Mouse (Mus musculus): ENCODE results near the gene Smarca4. TPM values are rescaled to one million over a fixed set of nuclear protein-coding genes. Genes with fewer than 3 reads are reported as not detected.
A peak's percentile ranks its signal among the peaks of the same experiment; 100 is the strongest.

The Smarca4 gene
- polyA plus RNA-seq, 1 experiment from 2014 or later: 136 TPM

DNA sequence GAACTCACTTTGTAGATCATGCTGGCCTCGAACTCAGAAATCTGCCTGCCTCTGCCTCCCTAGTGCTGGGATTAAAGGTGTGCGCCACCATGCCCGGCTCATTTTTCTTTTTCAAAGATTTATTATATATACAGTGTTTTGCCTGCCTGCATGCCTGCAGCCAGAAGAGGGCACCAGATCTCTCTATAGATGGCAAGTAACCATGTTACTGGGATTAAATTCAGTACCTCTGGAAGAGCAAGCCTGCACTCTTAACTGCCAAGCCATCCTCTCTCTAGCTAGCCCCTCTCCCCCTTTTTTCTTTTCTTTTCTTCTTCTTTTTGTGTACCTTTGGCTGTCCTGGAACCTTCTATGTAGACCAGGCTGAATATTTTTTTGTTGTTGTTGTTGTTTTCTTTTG is 14.7 kb downstream of the Smarca4 start:
- H3K27ac ChIP-seq (ENCODE audit: low read depth, low read length): no peak overlapping the region
- peaks cover 3% of the 10 kb centered on the region; the same call in 1 of the 2 replicates for H3K36me3 ChIP-seq (ENCODE audit: control insufficient read depth, insufficient read depth, low read length)
- DNase-seq (ENCODE audit: low spot score, missing footprints): peak; percentile 88
- no peaks in the 10 kb centered on the region for H3K9me3 ChIP-seq (ENCODE audit: control insufficient read depth, low read length)
- 89% methylated on average over 3 of the region's 3 CpGs for WGBS
- no peak overlapping the region for H3K9ac ChIP-seq (ENCODE audit: low read length)
- H3K4me3 ChIP-seq (ENCODE audit: low read depth, low read length): no peak overlapping the region
- ATAC-seq (ENCODE audit: low FRiP score): no peak
- H3K4me1 ChIP-seq (ENCODE audit: control insufficient read depth, insufficient read depth, low read length): no peaks in the 10 kb centered on the region
- H3K4me2 ChIP-seq: no peak overlapping the region
- H3K27me3 ChIP-seq (ENCODE audit: control insufficient read depth, insufficient read depth, low read length): no peaks in the 10 kb centered on the region

DNA sequence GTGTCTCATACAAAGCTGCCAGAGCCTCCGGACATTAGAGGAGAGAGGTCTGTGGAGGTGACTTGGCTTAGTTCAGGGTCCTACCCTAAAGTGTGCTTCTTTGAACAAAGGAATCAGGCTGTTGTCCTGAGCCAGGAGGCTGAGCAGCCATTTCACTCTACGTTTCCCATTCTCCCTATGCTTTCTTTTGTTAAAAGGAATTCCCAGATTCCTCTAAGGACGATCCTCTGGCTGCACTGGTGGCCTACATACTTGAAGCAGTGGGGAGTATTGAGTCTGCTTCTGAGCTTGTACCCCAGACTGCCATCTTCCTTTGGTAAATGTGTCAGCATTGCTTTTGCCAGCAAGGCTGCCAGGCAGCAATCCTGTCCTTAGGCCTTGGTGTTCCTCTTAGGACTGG is 17.1 kb downstream of the Smarca4 start:
- WGBS: 75% methylated on average over 3 of the region's 3 CpGs
- H3K36me3 ChIP-seq (ENCODE audit: control insufficient read depth, insufficient read depth, low read length): peaks cover 17% of the 10 kb centered on the region
- no peak overlapping the region for H3K27ac ChIP-seq (ENCODE audit: low read depth, low read length)

DNA sequence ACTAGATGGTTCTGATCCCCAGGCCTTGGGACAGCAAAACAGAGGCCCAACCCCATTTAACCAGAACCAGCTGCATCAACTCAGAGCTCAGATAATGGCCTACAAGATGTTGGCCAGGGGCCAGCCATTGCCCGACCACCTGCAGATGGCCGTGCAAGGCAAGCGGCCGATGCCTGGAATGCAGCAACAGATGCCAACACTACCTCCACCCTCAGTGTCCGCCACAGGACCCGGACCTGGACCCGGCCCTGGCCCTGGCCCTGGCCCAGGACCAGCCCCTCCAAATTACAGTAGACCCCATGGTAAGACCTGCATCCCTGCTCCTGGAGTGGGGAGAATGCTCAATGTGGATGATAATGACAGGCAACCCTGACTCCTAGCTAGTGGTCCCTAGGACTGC is 19.7 kb downstream of the Smarca4 start:
- Histone ChIP-seq H3K4me3 (ENCODE audit: low read depth, low read length) (no peak overlapping the region), H3K27me3 (ENCODE audit: control insufficient read depth, insufficient read depth, low read length) (no peaks in the 10 kb centered on the region), H3K4me2 (no peak overlapping the region), H3K9me3 (ENCODE audit: control insufficient read depth, low read length) (no peaks in the 10 kb centered on the region), H3K27ac (ENCODE audit: low read depth, low read length) (no peak overlapping the region), H3K9ac (ENCODE audit: low read length) (no peak overlapping the region), H3K4me1 (ENCODE audit: control insufficient read depth, insufficient read depth, low read length) (no peaks in the 10 kb centered on the region), H3K36me3 (ENCODE audit: control insufficient read depth, insufficient read depth, low read length) (peaks cover 35% of the 10 kb centered on the region)
- DNase-seq (ENCODE audit: low spot score, missing footprints): no peak
- 91% methylated on average over 7 of the region's 7 CpGs for WGBS
- no peak for ATAC-seq (ENCODE audit: low FRiP score)

More for the DNA sequence above, 17.1 kb downstream of the Smarca4 start:
- DNase-seq (ENCODE audit: low spot score, missing footprints) (no peak), ATAC-seq (ENCODE audit: low FRiP score) (no peak)
- Histone ChIP-seq H3K9ac (ENCODE audit: low read length) (no peak overlapping the region), H3K4me1 (ENCODE audit: control insufficient read depth, insufficient read depth, low read length) (no peaks in the 10 kb centered on the region), H3K9me3 (ENCODE audit: control insufficient read depth, low read length) (no peaks in the 10 kb centered on the region), H3K4me2 (no peak overlapping the region), H3K4me3 (ENCODE audit: low read depth, low read length) (no peak overlapping the region), H3K27me3 (ENCODE audit: control insufficient read depth, insufficient read depth, low read length) (no peaks in the 10 kb centered on the region)

DNA sequence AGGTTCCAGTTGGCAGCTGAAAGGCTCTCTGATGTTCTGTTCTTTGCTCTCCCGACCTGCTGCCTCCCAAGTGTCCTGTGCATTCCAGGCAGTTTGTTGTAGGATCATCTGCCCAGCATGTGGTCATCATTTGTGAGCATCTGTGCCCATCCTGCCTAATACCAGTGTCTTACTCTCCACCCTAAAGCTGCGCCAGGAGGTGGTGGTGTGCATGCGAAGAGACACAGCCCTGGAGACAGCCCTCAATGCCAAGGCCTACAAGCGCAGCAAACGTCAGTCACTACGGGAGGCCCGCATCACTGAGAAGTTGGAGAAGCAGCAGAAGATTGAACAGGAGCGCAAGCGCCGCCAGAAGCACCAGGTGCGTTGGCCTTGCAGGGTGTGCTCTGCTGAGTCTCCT is 23.1 kb downstream of the Smarca4 start:
- Histone ChIP-seq H3K4me3 (ENCODE audit: low read depth, low read length) (no peak overlapping the region), H3K4me2 (no peak overlapping the region), H3K36me3 (ENCODE audit: control insufficient read depth, insufficient read depth, low read length) (peaks cover 60% of the 10 kb centered on the region), H3K27me3 (ENCODE audit: control insufficient read depth, insufficient read depth, low read length) (no peaks in the 10 kb centered on the region), H3K4me1 (ENCODE audit: control insufficient read depth, insufficient read depth, low read length) (no peaks in the 10 kb centered on the region), H3K27ac (ENCODE audit: low read depth, low read length) (no peak overlapping the region), H3K9me3 (ENCODE audit: control insufficient read depth, low read length) (no peaks in the 10 kb centered on the region), H3K9ac (ENCODE audit: low read length) (no peak overlapping the region)
- no peak for DNase-seq (ENCODE audit: low spot score, missing footprints)
- 93% methylated on average over 11 of the region's 11 CpGs for WGBS
- no peak for ATAC-seq (ENCODE audit: low FRiP score)

DNA sequence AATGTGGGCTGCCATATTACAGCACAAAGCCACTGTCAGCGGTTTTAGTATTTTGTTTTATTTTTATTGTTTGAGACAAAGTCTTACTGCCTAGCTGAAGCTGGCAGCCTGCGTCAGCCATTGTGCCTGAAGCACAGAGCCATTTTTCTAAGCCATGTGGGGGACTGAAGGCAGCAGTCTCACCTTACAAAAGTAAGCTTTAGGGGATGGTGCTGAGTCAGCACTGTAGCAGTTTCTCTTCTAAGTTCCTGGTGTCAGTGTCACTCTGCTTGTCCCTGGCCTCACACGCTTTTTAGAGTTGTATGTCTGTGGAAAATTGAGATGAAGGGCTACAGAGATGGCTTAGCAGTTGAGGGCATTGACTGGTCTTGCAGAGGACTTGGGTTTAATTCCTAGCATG is 30.4 kb downstream of the Smarca4 start:
- H3K27me3 ChIP-seq (ENCODE audit: control insufficient read depth, insufficient read depth, low read length): no peaks in the 10 kb centered on the region
- no peaks in the 10 kb centered on the region for H3K4me1 ChIP-seq (ENCODE audit: control insufficient read depth, insufficient read depth, low read length)
- ATAC-seq (ENCODE audit: low FRiP score) (no peak), DNase-seq (ENCODE audit: low spot score, missing footprints) (no peak)
- H3K4me3 ChIP-seq (ENCODE audit: low read depth, low read length): no peak overlapping the region
- H3K9ac ChIP-seq (ENCODE audit: low read length): no peak overlapping the region
- H3K9me3 ChIP-seq (ENCODE audit: control insufficient read depth, low read length): no peaks in the 10 kb centered on the region
- WGBS: 94% methylated on average over 3 of the region's 3 CpGs
- H3K4me2 ChIP-seq: no peak overlapping the region
- H3K36me3 ChIP-seq (ENCODE audit: control insufficient read depth, insufficient read depth, low read length): peaks cover 61% of the 10 kb centered on the region
- no peak overlapping the region for H3K27ac ChIP-seq (ENCODE audit: low read depth, low read length)

DNA sequence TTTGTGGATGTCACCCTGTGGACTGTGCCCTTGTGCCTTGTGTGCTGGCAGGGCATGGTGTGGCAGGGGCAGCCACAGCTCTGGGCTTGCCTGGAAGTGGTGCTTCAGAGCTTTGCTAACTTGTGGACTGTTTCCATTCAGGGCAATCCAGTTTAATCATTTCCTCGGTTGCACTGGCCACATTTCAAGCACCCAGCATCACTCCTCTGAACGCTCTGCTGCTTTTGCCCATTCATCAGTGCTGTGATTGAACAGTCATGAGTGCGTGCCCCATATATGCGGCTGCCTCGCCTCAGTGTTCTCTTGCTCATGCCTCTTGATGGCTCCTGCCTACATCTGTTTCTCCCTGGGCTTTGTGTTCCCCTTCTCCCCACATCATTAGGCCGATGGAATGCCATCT is 31.8 kb downstream of the Smarca4 start:
- Histone ChIP-seq H3K4me1 (ENCODE audit: control insufficient read depth, insufficient read depth, low read length) (no peaks in the 10 kb centered on the region), H3K9ac (ENCODE audit: low read length) (no peak overlapping the region), H3K4me3 (ENCODE audit: low read depth, low read length) (no peak overlapping the region), H3K27me3 (ENCODE audit: control insufficient read depth, insufficient read depth, low read length) (no peaks in the 10 kb centered on the region), H3K27ac (ENCODE audit: low read depth, low read length) (no peak overlapping the region), H3K36me3 (ENCODE audit: control insufficient read depth, insufficient read depth, low read length) (peaks cover 49% of the 10 kb centered on the region), H3K4me2 (no peak overlapping the region), H3K9me3 (ENCODE audit: control insufficient read depth, low read length) (no peaks in the 10 kb centered on the region)
- 86% methylated on average over 6 of the region's 6 CpGs for WGBS
- DNase-seq (ENCODE audit: low spot score, missing footprints) (no peak), ATAC-seq (ENCODE audit: low FRiP score) (no peak)

DNA sequence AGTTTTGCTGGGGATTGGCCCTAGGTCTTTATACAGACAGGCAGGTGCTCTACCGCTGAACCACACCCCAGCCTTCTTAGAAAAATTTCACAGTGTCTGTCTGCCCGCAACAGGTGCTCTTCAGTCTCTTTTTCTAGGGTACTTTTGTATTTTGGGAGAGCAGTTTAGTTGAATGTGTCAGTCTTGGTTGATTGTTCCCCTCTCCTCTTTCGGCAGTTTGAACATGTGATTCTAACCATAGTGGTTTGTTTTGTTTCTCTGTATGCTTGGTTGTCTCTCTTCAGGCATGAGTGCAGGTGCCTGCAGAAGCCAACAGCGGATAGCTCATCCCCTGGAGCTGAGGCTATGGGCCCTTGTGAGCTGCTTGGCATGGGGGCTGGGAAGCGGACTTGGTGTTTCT is 36.3 kb downstream of the Smarca4 start:
- Histone ChIP-seq H3K4me3 (ENCODE audit: low read depth, low read length) (no peak overlapping the region), H3K4me1 (ENCODE audit: control insufficient read depth, insufficient read depth, low read length) (no peaks in the 10 kb centered on the region), H3K27ac (ENCODE audit: low read depth, low read length) (no peak overlapping the region), H3K4me2 (no peak overlapping the region), H3K27me3 (ENCODE audit: control insufficient read depth, insufficient read depth, low read length) (no peaks in the 10 kb centered on the region), H3K9ac (ENCODE audit: low read length) (no peak overlapping the region), H3K9me3 (ENCODE audit: control insufficient read depth, low read length) (no peaks in the 10 kb centered on the region), H3K36me3 (ENCODE audit: control insufficient read depth, insufficient read depth, low read length) (peaks cover 27% of the 10 kb centered on the region)
- DNase-seq (ENCODE audit: low spot score, missing footprints) (no peak), ATAC-seq (ENCODE audit: low FRiP score) (no peak)
- 95% methylated on average over 5 of the region's 5 CpGs for WGBS

DNA sequence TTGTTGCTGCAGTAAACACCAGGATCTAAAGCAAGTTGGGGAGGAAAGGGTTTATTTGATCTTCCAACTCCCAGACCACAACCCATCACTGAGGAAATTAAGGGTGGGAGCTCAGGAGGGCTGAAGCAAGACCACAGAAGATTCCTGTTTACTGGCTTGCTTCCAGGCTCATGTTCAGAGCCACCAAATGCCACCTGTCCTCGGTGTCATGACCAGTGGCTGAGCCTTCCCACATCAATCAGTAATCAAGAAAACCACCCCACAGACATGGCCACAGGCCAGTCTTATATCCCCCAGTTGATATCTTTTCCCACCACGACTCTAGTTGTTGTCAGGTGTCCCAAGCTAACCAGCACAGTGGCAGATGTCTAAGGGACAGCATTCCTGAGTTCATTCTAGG is 37.3 kb downstream of the Smarca4 start:
- no peak overlapping the region for H3K27ac ChIP-seq (ENCODE audit: low read depth, low read length)
- no peak overlapping the region for H3K9ac ChIP-seq (ENCODE audit: low read length)
- H3K4me1 ChIP-seq (ENCODE audit: control insufficient read depth, insufficient read depth, low read length): no peaks in the 10 kb centered on the region
- 87% methylated on average over 2 of the region's 2 CpGs for WGBS
- DNase-seq (ENCODE audit: low spot score, missing footprints) (no peak), ATAC-seq (ENCODE audit: low FRiP score) (no peak)
- no peak overlapping the region for H3K4me2 ChIP-seq
- H3K27me3 ChIP-seq (ENCODE audit: control insufficient read depth, insufficient read depth, low read length): no peaks in the 10 kb centered on the region
- H3K9me3 ChIP-seq (ENCODE audit: control insufficient read depth, low read length): no peaks in the 10 kb centered on the region
- peaks cover 17% of the 10 kb centered on the region for H3K36me3 ChIP-seq (ENCODE audit: control insufficient read depth, insufficient read depth, low read length)
- H3K4me3 ChIP-seq (ENCODE audit: low read depth, low read length): no peak overlapping the region

DNA sequence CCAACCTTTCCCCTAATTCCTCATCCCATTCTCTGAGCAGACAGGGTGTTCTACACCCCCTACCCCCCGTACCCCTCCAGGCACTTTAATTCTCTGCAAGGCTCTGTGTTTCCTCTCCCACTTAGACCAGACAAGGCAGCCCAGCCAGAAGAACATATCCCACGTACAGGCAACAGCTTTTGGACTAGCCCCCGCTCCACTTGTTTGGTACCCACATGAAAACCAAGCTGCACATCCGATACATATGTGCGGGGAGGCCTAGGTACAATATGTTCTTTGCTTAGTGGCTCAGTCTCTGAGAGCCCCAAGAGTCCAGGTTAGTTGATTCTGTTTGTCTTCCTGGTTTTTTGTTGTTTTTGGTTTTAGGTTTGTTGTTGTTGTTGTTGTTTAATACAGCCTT is 46.1 kb downstream of the Smarca4 start:
- 97% methylated on average over 5 of the region's 5 CpGs for WGBS
- Histone ChIP-seq H3K4me3 (ENCODE audit: low read depth, low read length) (no peak overlapping the region), H3K27me3 (ENCODE audit: control insufficient read depth, insufficient read depth, low read length) (no peaks in the 10 kb centered on the region), H3K27ac (ENCODE audit: low read depth, low read length) (no peak overlapping the region), H3K9ac (ENCODE audit: low read length) (no peak overlapping the region), H3K4me1 (ENCODE audit: control insufficient read depth, insufficient read depth, low read length) (no peaks in the 10 kb centered on the region), H3K9me3 (ENCODE audit: control insufficient read depth, low read length) (no peaks in the 10 kb centered on the region), H3K36me3 (ENCODE audit: control insufficient read depth, insufficient read depth, low read length) (peaks cover 59% of the 10 kb centered on the region), H3K4me2 (no peak overlapping the region)
- no peak for ATAC-seq (ENCODE audit: low FRiP score)
- DNase-seq (ENCODE audit: low spot score, missing footprints): no peak

DNA sequence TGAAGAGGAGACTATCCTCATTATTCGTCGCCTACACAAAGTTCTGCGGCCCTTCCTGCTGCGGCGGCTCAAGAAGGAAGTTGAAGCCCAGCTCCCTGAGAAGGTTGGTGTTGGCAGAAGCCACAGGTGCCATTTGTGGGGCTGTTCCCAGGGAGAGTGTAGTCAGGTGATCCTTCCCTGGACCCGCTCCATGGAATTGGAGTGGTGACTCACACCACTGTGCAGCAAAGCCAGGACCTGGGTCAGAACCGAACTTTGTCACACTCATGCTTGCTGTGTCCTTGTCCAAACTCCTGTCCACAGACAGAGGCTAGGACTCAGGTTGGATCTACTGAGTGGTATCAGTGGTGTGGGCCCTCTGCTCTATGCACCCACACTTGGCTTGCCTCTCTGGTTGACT is 53.0 kb downstream of the Smarca4 start:
- H3K36me3 ChIP-seq (ENCODE audit: control insufficient read depth, insufficient read depth, low read length): peaks cover 81% of the 10 kb centered on the region
- H3K27me3 ChIP-seq (ENCODE audit: control insufficient read depth, insufficient read depth, low read length): no peaks in the 10 kb centered on the region
- ATAC-seq (ENCODE audit: low FRiP score) (no peak), DNase-seq (ENCODE audit: low spot score, missing footprints) (no peak)
- no peak overlapping the region for H3K4me2 ChIP-seq
- H3K4me1 ChIP-seq (ENCODE audit: control insufficient read depth, insufficient read depth, low read length): no peaks in the 10 kb centered on the region
- 98% methylated on average over 7 of the region's 7 CpGs for WGBS
- no peaks in the 10 kb centered on the region for H3K9me3 ChIP-seq (ENCODE audit: control insufficient read depth, low read length)
- H3K4me3 ChIP-seq (ENCODE audit: low read depth, low read length): no peak overlapping the region
- H3K27ac ChIP-seq (ENCODE audit: low read depth, low read length): no peak overlapping the region
- H3K9ac ChIP-seq (ENCODE audit: low read length): no peak overlapping the region

Data from midbrain, embryonic 11.5 days (tissue).